Mouse (Mus musculus) CH12.LX (cell line): ENCODE measurements around the gene Itln1. TPM values are rescaled to one million over a fixed set of nuclear protein-coding genes. Genes with fewer than 3 reads are reported as not detected.

ENCODE experiments used
- DNase-seq: peaks from one replicate; pipeline ENCODE4 v3.0.0-alpha.2; 2013; ENCODE audit errors: extremely low read depth
- H3K27ac ChIP-seq: 2 replicates; pipeline ENCODE4 v1.5.1; 2012; ENCODE audit warnings: low read depth, mild to moderate bottlenecking, control low read depth, moderate library complexity; ENCODE audit not compliant: insufficient read depth
- H3K27me3 ChIP-seq: replicated peaks from 2 replicates; pipeline ENCODE3; 2012; ENCODE audit warnings: inconsistent platforms
- H3K36me3 ChIP-seq, 2 experiments: replicated peaks in 1 of 2; 2 replicates each; pipeline versions ENCODE3 to v1.6.1; 2012; ENCODE audit warnings: inconsistent platforms in 1 of 2, low read length in 1 of 2, mild to moderate bottlenecking in 1 of 2, mixed read lengths in 1 of 2, moderate library complexity in 1 of 2; ENCODE audit not compliant: control insufficient read depth in 1 of 2, insufficient read depth in 1 of 2
- H3K4me1 ChIP-seq, 2 experiments: 2 replicates each; pipeline ENCODE4 v1.6.1; 2012; ENCODE audit warnings: inconsistent platforms in 1 of 2, moderate library complexity in 1 of 2; ENCODE audit not compliant: insufficient read depth in 2 of 2, control insufficient read depth in 1 of 2
- H3K4me2 ChIP-seq: 2 replicates; pipeline ENCODE4 v1.6.1; 2012; ENCODE audit warnings: low read depth, mild to moderate bottlenecking, control low read depth; ENCODE audit not compliant: poor library complexity, insufficient read depth, severe bottlenecking
- H3K4me3 ChIP-seq, 3 experiments: fragments of 150-350 bp in 1 of 3; sonication (generic) in 1 of 3; replicated peaks in 1 of 3; 2 replicates each; pipeline versions ENCODE3 to v1.5.1; 2011 to 2012; ENCODE audit warnings: low read depth in 2 of 3, low read length in 2 of 3, mild to moderate bottlenecking in 2 of 3, moderate library complexity in 2 of 3, control low read depth in 1 of 3, improper control_type of control experiment in 1 of 3, inconsistent platforms in 1 of 3, mixed read lengths in 1 of 3; ENCODE audit not compliant: poor library complexity in 1 of 3
- H3K79me2 ChIP-seq: replicated peaks from 2 replicates; pipeline ENCODE4 v1.6.1; 2012; ENCODE audit warnings: mild to moderate bottlenecking, moderate library complexity; ENCODE audit not compliant: control insufficient read depth, poor library complexity, insufficient read depth, severe bottlenecking; ENCODE audit errors: extremely low read depth
- H3K9ac ChIP-seq: 2 replicates; pipeline ENCODE4 v1.6.1; 2012; ENCODE audit warnings: low read depth, mild to moderate bottlenecking, control low read depth, moderate library complexity; ENCODE audit not compliant: insufficient read depth
- H3K9me3 ChIP-seq: replicated peaks from 2 replicates; pipeline ENCODE3; 2012; ENCODE audit warnings: low read length, inconsistent platforms, mixed read lengths
- BHLHE40 ChIP-seq: IDR thresholded peaks from 2 replicates; pipeline ENCODE4 v1.6.1; 2011; ENCODE audit warnings: mild to moderate bottlenecking, low read depth, low read length, improper control_type of control experiment
- CHD1 ChIP-seq: IDR thresholded peaks from 2 replicates; pipeline ENCODE4 v1.6.1; 2012; ENCODE audit warnings: low read depth, low read length, improper control_type of control experiment, inconsistent platforms
- CTCF ChIP-seq, 2 experiments: IDR thresholded peaks in 1 of 2; conservative IDR thresholded peaks in 1 of 2; 2 replicates each; pipeline ENCODE4 v1.5.1; 2011 to 2012; ENCODE audit warnings: low read depth in 2 of 2, low read length in 2 of 2, improper control_type of control experiment in 1 of 2, inconsistent platforms in 1 of 2, mild to moderate bottlenecking in 1 of 2, moderate library complexity in 1 of 2
- ELF1 ChIP-seq: IDR thresholded peaks from 2 replicates; pipeline ENCODE4 v1.6.1; 2014; ENCODE audit warnings: low read depth, mild to moderate bottlenecking, inconsistent platforms, low read length, improper control_type of control experiment
- EP300 ChIP-seq: IDR thresholded peaks from 2 replicates; pipeline ENCODE4 v1.6.1; 2011; ENCODE audit warnings: low read length, improper control_type of control experiment
- IRF4 ChIP-seq: IDR thresholded peaks from 2 replicates; pipeline ENCODE4 v1.6.1; 2014; ENCODE audit warnings: low read depth, mild to moderate bottlenecking, inconsistent platforms, low read length, improper control_type of control experiment
- JUN ChIP-seq: IDR thresholded peaks from 2 replicates; pipeline ENCODE4 v1.6.1; 2011; ENCODE audit warnings: low read depth, mild to moderate bottlenecking, low read length, improper control_type of control experiment, moderate library complexity; ENCODE audit not compliant: insufficient read depth
- JUND ChIP-seq: conservative IDR thresholded peaks from 2 replicates; pipeline ENCODE4 v1.6.1; 2011; ENCODE audit warnings: low read depth, low read length, improper control_type of control experiment
- KAT2A ChIP-seq: IDR thresholded peaks from 2 replicates; pipeline ENCODE4 v1.6.1; 2012; ENCODE audit warnings: low read length, improper control_type of control experiment, inconsistent platforms; ENCODE audit not compliant: insufficient replicate concordance
- MAX ChIP-seq: IDR thresholded peaks from 2 replicates; pipeline ENCODE4 v1.6.1; 2011; ENCODE audit warnings: low read length, improper control_type of control experiment
- MEF2A ChIP-seq: IDR thresholded peaks from 2 replicates; pipeline ENCODE4 v1.6.1; 2014; ENCODE audit warnings: low read depth, mild to moderate bottlenecking, inconsistent platforms, low read length, improper control_type of control experiment, borderline replicate concordance
- MXI1 ChIP-seq: IDR thresholded peaks from 2 replicates; pipeline ENCODE4 v1.6.1; 2011; ENCODE audit warnings: mild to moderate bottlenecking, low read depth, low read length, improper control_type of control experiment
- NRF1 ChIP-seq: IDR thresholded peaks from 2 replicates; pipeline ENCODE4 v1.6.1; 2014; ENCODE audit warnings: low read depth, mild to moderate bottlenecking, inconsistent platforms, low read length, improper control_type of control experiment, moderate library complexity
- RAD21 ChIP-seq: IDR thresholded peaks from 2 replicates; pipeline ENCODE4 v1.6.1; 2011; ENCODE audit warnings: low read depth, mild to moderate bottlenecking, low read length, improper control_type of control experiment, moderate library complexity
- TCF12 ChIP-seq: IDR thresholded peaks from 2 replicates; pipeline ENCODE4 v1.6.1; 2014; ENCODE audit warnings: low read depth, mild to moderate bottlenecking, inconsistent platforms, low read length, improper control_type of control experiment
- UBTF ChIP-seq: IDR thresholded peaks from 2 replicates; pipeline ENCODE4 v1.6.1; 2012; ENCODE audit warnings: low read depth, mild to moderate bottlenecking, inconsistent platforms, low read length, improper control_type of control experiment, moderate library complexity
- ZKSCAN1 ChIP-seq: IDR thresholded peaks from 2 replicates; pipeline ENCODE4 v1.6.1; 2012; ENCODE audit warnings: low read depth, inconsistent platforms, low read length, improper control_type of control experiment, borderline replicate concordance
- ZMIZ1 ChIP-seq: IDR thresholded peaks from 2 replicates; pipeline ENCODE4 v1.6.1; 2012; ENCODE audit warnings: low read depth, mild to moderate bottlenecking, inconsistent platforms, low read length, improper control_type of control experiment
- dilution Hi-C: fragments of 300-500 bp; cut with MboI; formaldehyde crosslinking; loops from 2 replicates; pipeline ENCODE4 v1.14.3; 2020; ENCODE audit warnings: low sequenced_read_pairs; ENCODE audit not compliant: extremely low pct_unique_long_range_greater_than_20kb, extremely low pct_ligation_motif_present
- in situ Hi-C: fragments of 300-500 bp; cut with MboI; formaldehyde crosslinking; loops from 3 replicates; pipeline ENCODE4 v1.14.3; 2019; ENCODE audit warnings: low sequenced_read_pairs, low pct_ligation_motif_present, low pct_unique_long_range_greater_than_20kb, mixed read lengths
- polyA plus RNA-seq: library from polyadenylated mRNA; unstranded; fragments of >175 nt; gene quantifications from 2 replicates; pipeline ENCODE4 v1.2.1, GENCODE M21; 2012; ENCODE audit warnings: low read depth; ENCODE audit not compliant: insufficient read length
- total RNA-seq, 2 experiments: library from RNA; depleted of rRNA; stranded (reverse); fragments of 300-350 nt in 1 of 2; fragments of >200 nt in 1 of 2; gene quantifications; 2 replicates each; pipeline ENCODE4 v1.2.3; 2012 to 2014

Itln1 gene
- total and polyA plus RNA-seq, 3 experiments: not detected

- Histone ChIP-seq H3K4me2 (no peak overlapping the region), H3K9ac (no peak overlapping the region), H3K4me1 (peaks cover 0 to 8% of the 10 kb centered on the region in 2 experiments; a peak in 2 of 4 replicates), H3K9me3 (peaks cover 12% of the 10 kb centered on the region), H3K79me2 (no peaks in the 10 kb centered on the region), H3K27me3 (no peaks in the 10 kb centered on the region), H3K36me3 (no peaks in the 10 kb centered on the region), H3K27ac (no peak overlapping the region), H3K4me3 (no peak overlapping the region)
- no peak for DNase-seq
- TF ChIP-seq CTCF (conservative IDR thresholded peaks at IDR 0.05 in 1 of 2, IDR thresholded peaks at IDR 0.05 in 1 of 2; ENCODE audit: low read depth in 2 of 2, low read length in 2 of 2) (no peak), IRF4 (no peak), EP300 (no peak), BHLHE40 (no peak), JUN (no peak), KAT2A (no peak), JUND (no peak), NRF1 (no peak), TCF12 (no peak), ELF1 (no peak)
- in situ Hi-C loops (no loop called here), dilution Hi-C loops (no loop called here)
Measured at GRCm38 (mm10) chr1:171495371-171495770, 39.7 kb downstream of the Itln1 start.

GRCm38 (mm10) chr1:171494241-171494640 is 40.9 kb downstream of the Itln1 start:
- no peaks in the 10 kb centered on the region for H3K4me1 ChIP-seq
- dilution Hi-C loops: no loop called here
- no peak overlapping the region for H3K27ac ChIP-seq
- H3K27me3 ChIP-seq: no peaks in the 10 kb centered on the region
- TF ChIP-seq ZKSCAN1 (no peak), MXI1 (no peak), RAD21 (no peak), UBTF (no peak), MAX (no peak), CHD1 (no peak), IRF4 (no peak), KAT2A (no peak), NRF1 (no peak), CTCF (conservative IDR thresholded peaks at IDR 0.05 in 1 of 2, IDR thresholded peaks at IDR 0.05 in 1 of 2; ENCODE audit: low read depth in 2 of 2, low read length in 2 of 2) (no peak), ZMIZ1 (no peak), MEF2A (no peak)
- TF ChIP-seq, all 38 proteins: peak for 0
- Histone ChIP-seq H3K4me3 (no peak overlapping the region), H3K9ac (no peak overlapping the region), H3K36me3 (no peaks in the 10 kb centered on the region), H3K4me2 (no peak overlapping the region), H3K9me3 (peaks cover 14% of the 10 kb centered on the region), H3K79me2 (no peaks in the 10 kb centered on the region)
- no peak for DNase-seq
- in situ Hi-C loops: no loop called here
